Mouse (Mus musculus) limb, embryonic 11.5 days (tissue): ENCODE data around the gene Slc43a2. TPM values are rescaled to one million over a fixed set of nuclear protein-coding genes. Genes with fewer than 3 reads are reported as not detected.

ENCODE experiments used
- ATAC-seq: fragments of 200-750 bp; cut with Nextera tagmentation; 2 replicates; pipeline ENCODE4 v1.8.0; 2017; ENCODE audit warnings: low read depth; ENCODE audit not compliant: insufficient number of reproducible peaks, low FRiP score, low TSS enrichment
- DNase-seq: peaks from one replicate; pipeline ENCODE4 v3.0.0-alpha.2; 2015; ENCODE audit warnings: low spot score
- H3K27ac ChIP-seq: fragments of 300-500 bp; sonication (generic); replicated peaks from 2 replicates; pipeline ENCODE4 v1.5.1; 2014; ENCODE audit warnings: low read depth, mild to moderate bottlenecking, low read length
- H3K27me3 ChIP-seq: fragments of 300-500 bp; sonication (generic); 2 replicates; pipeline ENCODE4 v1.6.1; 2014; ENCODE audit warnings: mild to moderate bottlenecking, low read length, mixed read lengths; ENCODE audit not compliant: control insufficient read depth, insufficient read depth
- H3K36me3 ChIP-seq: fragments of 300-500 bp; sonication (generic); 2 replicates; pipeline ENCODE4 v1.6.1; 2014; ENCODE audit warnings: mild to moderate bottlenecking, low read length, moderate library complexity, mixed read lengths; ENCODE audit not compliant: control insufficient read depth, insufficient read depth
- H3K4me1 ChIP-seq: fragments of 300-500 bp; sonication (generic); 2 replicates; pipeline ENCODE4 v1.6.1; 2014; ENCODE audit warnings: low read length, mixed read lengths; ENCODE audit not compliant: control insufficient read depth, insufficient read depth
- H3K4me2 ChIP-seq: fragments of 300-500 bp; sonication (generic); 2 replicates; pipeline ENCODE4 v1.6.1; 2014; ENCODE audit warnings: low read depth, mild to moderate bottlenecking, moderate library complexity; ENCODE audit not compliant: severe bottlenecking
- H3K4me3 ChIP-seq: fragments of 300-500 bp; sonication (generic); 2 replicates; pipeline ENCODE4 v1.5.1; 2014; ENCODE audit warnings: low read depth, low read length
- H3K9ac ChIP-seq: fragments of 300-500 bp; sonication (generic); 2 replicates; pipeline ENCODE4 v1.6.1; 2014; ENCODE audit warnings: mild to moderate bottlenecking, low read length
- H3K9me3 ChIP-seq: fragments of 300-500 bp; sonication (generic); 2 replicates; pipeline ENCODE4 v1.6.1; 2016; ENCODE audit warnings: low read length; ENCODE audit not compliant: control insufficient read depth
- WGBS: fragments of 180-500 bp; shearing (Covaris S2); extraction: QIAGEN DNeasy Blood & Tissue Kit; methylation state at CpG from one replicate; pipeline ENCODE4 v1.1.7; 2014; 5-methylcytosine and 5-hydroxymethylcytosine counted together
- polyA plus RNA-seq: library from polyadenylated mRNA; unstranded; fragments of >200 nt; fragmentation: Nextera tagmentation; extraction: Ambion mirVana; gene quantifications from 2 replicates; pipeline ENCODE4 v1.2.1, GENCODE M21; 2014

Gene Slc43a2
- polyA plus RNA-seq, 1 experiment from 2014 or later = 4.2 TPM

DNA sequence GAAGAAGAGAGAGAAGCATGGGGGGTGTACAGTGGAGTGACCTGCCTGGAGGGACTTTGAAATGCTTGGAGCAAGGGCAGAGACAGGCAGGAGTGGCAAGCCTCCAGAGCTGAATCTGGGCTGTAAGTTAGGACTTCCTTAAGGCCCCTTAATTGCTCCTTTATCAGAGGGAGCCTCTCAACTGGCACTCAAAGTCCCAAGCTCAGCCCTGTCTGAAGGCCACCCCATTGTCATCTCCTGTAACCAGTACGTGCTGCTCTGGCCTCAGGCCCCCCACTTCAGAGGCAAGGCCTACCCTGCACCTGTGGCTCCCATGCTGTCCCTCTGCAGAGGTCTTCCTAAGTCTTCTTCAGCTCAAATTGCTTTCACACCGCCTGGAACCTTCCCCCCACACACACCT lies 52.0 kb downstream of the Slc43a2 start:
- WGBS = 60% methylated on average over 2 of the region's 2 CpGs
- no peak for ATAC-seq

DNA sequence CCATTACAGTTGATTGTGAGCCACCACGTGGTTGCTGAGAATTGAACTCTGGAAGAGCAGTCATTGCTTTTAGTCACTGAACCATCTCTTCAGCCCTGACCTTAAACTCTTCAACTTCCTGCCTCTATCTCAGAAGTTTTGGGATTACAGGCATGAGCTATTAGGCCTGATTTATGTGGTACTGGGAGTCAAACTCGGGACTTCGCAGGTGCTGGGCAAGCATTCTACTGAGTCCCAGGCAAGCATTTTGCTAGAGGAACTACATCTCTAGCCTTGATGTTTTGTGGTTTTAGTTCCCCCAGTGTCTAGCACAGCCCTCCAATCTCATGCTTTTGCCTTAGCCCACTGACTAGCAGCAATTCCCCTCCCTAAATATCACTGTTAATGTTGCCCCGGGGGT lies 53.6 kb downstream of the Slc43a2 start:
- 79% methylated on average over 4 of the region's 4 CpGs for WGBS
- DNase-seq (no peak), ATAC-seq (no peak)
- H3K9me3 ChIP-seq = no peaks in the 10 kb centered on the region
- no peaks in the 10 kb centered on the region for H3K36me3 ChIP-seq
- H3K4me3 ChIP-seq = no peak overlapping the region
- peaks cover 11% of the 10 kb centered on the region for H3K4me1 ChIP-seq
- H3K27me3 ChIP-seq = no peaks in the 10 kb centered on the region
- H3K9ac ChIP-seq = no peak overlapping the region
- no peak overlapping the region for H3K27ac ChIP-seq
- H3K4me2 ChIP-seq = no peak overlapping the region

More for the DNA sequence above, 52.0 kb downstream of the Slc43a2 start:
- Histone ChIP-seq H3K9ac (no peak overlapping the region), H3K27ac (no peak overlapping the region), H3K27me3 (no peaks in the 10 kb centered on the region), H3K4me2 (no peak overlapping the region), H3K4me3 (no peak overlapping the region), H3K36me3 (no peaks in the 10 kb centered on the region), H3K4me1 (peaks cover 2% of the 10 kb centered on the region; the same call in 1 of the 2 replicates), H3K9me3 (no peaks in the 10 kb centered on the region)
- no peak for DNase-seq

GRCm38 (mm10) chr11:75585978-75586377 lies 54.5 kb downstream of the Slc43a2 start:
- H3K4me2 ChIP-seq = no peak overlapping the region
- no peak overlapping the region for H3K9ac ChIP-seq
- 77% methylated on average over 5 of the region's 5 CpGs for WGBS
- H3K9me3 ChIP-seq = no peaks in the 10 kb centered on the region
- ATAC-seq (no peak), DNase-seq (no peak)
- H3K27me3 ChIP-seq = no peaks in the 10 kb centered on the region
- H3K4me1 ChIP-seq = peaks cover 12% of the 10 kb centered on the region
- H3K36me3 ChIP-seq = no peaks in the 10 kb centered on the region
- H3K27ac ChIP-seq = no peak overlapping the region
- no peak overlapping the region for H3K4me3 ChIP-seq

GRCm38 (mm10) chr11:75586963-75587362 lies 55.5 kb downstream of the Slc43a2 start:
- Histone ChIP-seq H3K4me1 (peaks cover 12% of the 10 kb centered on the region), H3K27ac (no peak overlapping the region), H3K27me3 (no peaks in the 10 kb centered on the region), H3K36me3 (no peaks in the 10 kb centered on the region), H3K9me3 (no peaks in the 10 kb centered on the region), H3K4me3 (no peak overlapping the region), H3K9ac (0 out of 2 replicates have a peak overlapping the region, but pooled peaks have one; percentile 22), H3K4me2 (no peak overlapping the region)
- WGBS = 91% methylated on average over 5 of the region's 5 CpGs
- ATAC-seq = no peak
- DNase-seq = no peak

- Histone ChIP-seq H3K9me3 (no peaks in the 10 kb centered on the region), H3K4me3 (peak within 1 kb of the TSS; percentile 96), H3K4me1 (peaks cover 12% of the 10 kb centered on the region), H3K36me3 (no peaks in the 10 kb centered on the region), H3K27ac (peak within 1 kb of the TSS; percentile 53; the same call in 1 of the 2 replicates), H3K9ac (peak within 1 kb of the TSS; percentile 87), H3K27me3 (no peaks in the 10 kb centered on the region), H3K4me2 (peak within 1 kb of the TSS; percentile 96)
- WGBS = 6% methylated on average over 49 of the region's 49 CpGs
- ATAC-seq (peak; percentile 85), DNase-seq (peak; percentile 94)
Observed at GRCm38 (mm10) chr11:75587493-75588284, 56.2 kb downstream of the Slc43a2 start, which contains the start of gene Pitpna. TSS of gene Pitpna (plus strand) at chr11:75588097.

- WGBS = 1% methylated on average over 37 of the region's 37 CpGs
- Histone ChIP-seq H3K27ac (peak overlapping the region; percentile 53; the same call in 1 of the 2 replicates), H3K9me3 (no peaks in the 10 kb centered on the region), H3K4me3 (peak overlapping the region; percentile 96), H3K36me3 (peaks cover 2% of the 10 kb centered on the region; the same call in 1 of the 2 replicates), H3K9ac (peak overlapping the region; percentile 87), H3K4me2 (peak overlapping the region; percentile 96), H3K27me3 (no peaks in the 10 kb centered on the region), H3K4me1 (peaks cover 12% of the 10 kb centered on the region)
- ATAC-seq = peak; percentile 76
- DNase-seq = no peak
Observed at GRCm38 (mm10) chr11:75588285-75588941, 56.9 kb downstream of the Slc43a2 start.

GRCm38 (mm10) chr11:75592612-75593011 lies 61.1 kb downstream of the Slc43a2 start:
- ATAC-seq (no peak), DNase-seq (no peak)
- Histone ChIP-seq H3K27ac (no peak overlapping the region), H3K4me3 (no peak overlapping the region), H3K9ac (no peak overlapping the region), H3K27me3 (no peaks in the 10 kb centered on the region), H3K4me1 (peaks cover 12% of the 10 kb centered on the region), H3K9me3 (no peaks in the 10 kb centered on the region), H3K4me2 (no peak overlapping the region), H3K36me3 (peaks cover 2% of the 10 kb centered on the region; the same call in 1 of the 2 replicates)
- 83% methylated on average over 5 of the region's 5 CpGs for WGBS

DNA sequence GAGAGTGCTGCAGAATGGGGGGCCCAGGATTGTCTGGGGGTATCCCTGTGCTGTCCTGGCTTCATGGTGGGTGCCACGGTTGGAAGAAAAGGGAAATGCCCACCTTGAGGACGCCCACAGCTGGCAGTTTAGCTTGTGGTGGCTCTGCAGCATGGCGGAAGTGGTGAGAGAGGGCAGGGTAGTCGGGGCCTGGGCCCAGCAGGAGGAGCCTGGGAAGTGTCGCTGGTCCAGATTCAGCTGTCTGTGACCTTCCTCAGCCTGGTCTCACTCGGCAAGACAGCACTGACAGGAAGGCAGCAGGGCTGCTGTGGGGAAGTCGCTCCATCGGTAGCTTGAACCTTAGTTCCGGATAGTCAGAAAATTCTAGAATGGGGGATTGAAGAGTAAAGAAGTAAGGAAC lies 62.9 kb downstream of the Slc43a2 start:
- H3K4me3 ChIP-seq = no peak overlapping the region
- no peaks in the 10 kb centered on the region for H3K9me3 ChIP-seq
- 84% methylated on average over 9 of the region's 9 CpGs for WGBS
- H3K36me3 ChIP-seq = peaks cover 4% of the 10 kb centered on the region
- ATAC-seq = no peak
- no peak overlapping the region for H3K9ac ChIP-seq
- no peak overlapping the region for H3K27ac ChIP-seq
- DNase-seq = no peak
- no peak overlapping the region for H3K4me2 ChIP-seq
- no peaks in the 10 kb centered on the region for H3K27me3 ChIP-seq
- 0 out of 2 replicates have a peak, but pooled peaks cover 2% of the 10 kb centered on the region for H3K4me1 ChIP-seq
